Mouse (Mus musculus) c-Kit-positive CD71-positive TER-119-negative erythroid progenitor cells, embryonic 14.5 days (primary cell): ENCODE data around the gene Cdc14a.

ENCODE experiments used
- DNase-seq: peaks from one replicate; pipeline ENCODE4 v3.0.0-alpha.2; 2013; ENCODE audit warnings: low read depth

Cdc14a gene

DNA sequence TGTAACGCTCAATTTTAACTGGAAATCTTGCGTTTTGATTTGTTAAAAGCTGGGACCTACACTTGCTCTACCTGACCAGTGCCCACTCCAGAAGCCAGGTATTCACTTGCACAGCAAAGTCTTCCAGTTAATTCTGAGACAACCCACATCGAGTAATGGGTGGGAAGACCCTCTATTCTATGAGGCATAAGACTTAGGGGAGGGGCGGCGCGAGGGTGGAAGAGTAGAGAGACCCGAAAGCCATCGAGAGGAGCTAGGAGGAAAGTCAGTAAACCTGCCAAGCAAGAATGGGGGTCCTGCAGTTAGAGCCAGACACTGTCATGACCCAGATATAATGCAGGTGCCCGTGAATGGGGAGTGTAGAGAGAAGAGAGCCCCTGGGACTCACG lies 96.2 kb downstream of the Cdc14a start:
- DNase-seq: no peak

DNA sequence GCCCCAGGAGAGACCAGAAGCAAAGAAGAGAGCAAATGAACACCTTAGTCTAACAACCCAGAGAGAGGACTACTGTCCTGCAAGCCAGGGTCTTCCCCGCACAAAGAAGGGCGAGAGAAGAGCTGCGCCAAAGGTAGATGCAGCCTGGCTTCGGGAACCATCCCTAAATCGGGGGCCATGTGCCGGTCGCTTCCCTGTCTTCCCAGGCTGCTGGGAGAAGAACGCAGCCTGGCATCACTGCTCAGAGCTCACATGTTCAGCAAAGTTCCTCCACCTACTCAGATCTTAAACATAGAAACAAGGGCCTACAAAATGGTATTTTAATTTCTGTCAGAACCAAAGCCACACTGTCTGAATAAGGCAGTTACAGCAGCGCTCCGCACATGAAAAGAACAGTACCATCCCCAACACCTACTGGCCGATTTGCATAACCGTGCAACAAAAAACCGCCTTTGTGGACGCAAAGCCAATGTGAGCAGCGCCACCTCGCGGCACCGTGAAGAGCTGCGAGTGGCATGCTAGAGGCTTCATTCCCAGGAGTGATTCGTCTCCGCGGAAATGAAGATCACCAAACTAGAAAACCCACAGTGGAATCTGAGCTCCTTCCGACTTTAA lies 96.7 kb downstream of the Cdc14a start:
- DNase-seq: peak; percentile 67

- DNase-seq: no peak
Observed at GRCm38 (mm10) chr3:116325501-116325900, 98.3 kb downstream of the Cdc14a start.

GRCm38 (mm10) chr3:116319696-116320095 lies 104.1 kb downstream of the Cdc14a start:
- no peak for DNase-seq

DNA sequence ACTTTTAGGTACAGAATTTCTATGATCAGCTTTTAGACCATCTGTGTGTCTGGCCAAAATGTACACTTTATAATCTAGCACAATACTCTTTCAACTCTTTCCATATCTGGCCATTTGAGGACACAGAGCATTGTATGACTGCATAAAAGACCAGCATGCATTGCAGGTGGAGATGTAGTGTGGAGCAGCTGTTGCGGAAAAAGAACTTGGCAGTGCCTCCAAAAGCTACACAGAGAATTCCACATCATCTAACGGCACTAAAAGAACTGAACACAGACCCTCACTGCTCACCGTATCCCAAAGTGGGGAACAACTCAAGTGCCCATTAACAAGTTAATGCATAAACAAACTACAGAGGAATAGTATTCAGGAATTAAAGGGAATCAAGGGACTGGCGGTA lies 112.0 kb downstream of the Cdc14a start:
- no peak for DNase-seq

DNA sequence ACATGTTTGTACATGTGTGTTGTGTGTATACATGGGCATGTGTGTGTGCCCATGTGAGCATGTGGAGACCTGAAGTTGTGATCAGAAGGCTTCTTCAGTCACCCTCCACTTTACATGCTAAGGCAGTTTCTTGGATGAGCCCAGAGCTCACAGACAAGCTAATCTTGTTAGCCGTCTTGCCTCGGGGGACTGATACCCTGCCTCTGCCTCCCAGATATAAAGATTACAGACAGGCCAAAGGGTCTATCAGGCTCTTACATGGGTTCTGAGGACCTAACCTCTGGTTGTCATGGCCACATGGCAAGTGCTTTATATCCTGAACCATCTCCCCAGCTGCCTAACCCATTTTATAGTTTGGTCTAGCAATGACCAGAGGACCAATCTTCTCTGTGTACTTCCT lies 112.7 kb downstream of the Cdc14a start:
- no peak for DNase-seq

GRCm38 (mm10) chr3:116310672-116311071 lies 113.2 kb downstream of the Cdc14a start:
- DNase-seq: no peak

GRCm38 (mm10) chr3:116310033-116310432 lies 113.8 kb downstream of the Cdc14a start:
- no peak for DNase-seq

DNA sequence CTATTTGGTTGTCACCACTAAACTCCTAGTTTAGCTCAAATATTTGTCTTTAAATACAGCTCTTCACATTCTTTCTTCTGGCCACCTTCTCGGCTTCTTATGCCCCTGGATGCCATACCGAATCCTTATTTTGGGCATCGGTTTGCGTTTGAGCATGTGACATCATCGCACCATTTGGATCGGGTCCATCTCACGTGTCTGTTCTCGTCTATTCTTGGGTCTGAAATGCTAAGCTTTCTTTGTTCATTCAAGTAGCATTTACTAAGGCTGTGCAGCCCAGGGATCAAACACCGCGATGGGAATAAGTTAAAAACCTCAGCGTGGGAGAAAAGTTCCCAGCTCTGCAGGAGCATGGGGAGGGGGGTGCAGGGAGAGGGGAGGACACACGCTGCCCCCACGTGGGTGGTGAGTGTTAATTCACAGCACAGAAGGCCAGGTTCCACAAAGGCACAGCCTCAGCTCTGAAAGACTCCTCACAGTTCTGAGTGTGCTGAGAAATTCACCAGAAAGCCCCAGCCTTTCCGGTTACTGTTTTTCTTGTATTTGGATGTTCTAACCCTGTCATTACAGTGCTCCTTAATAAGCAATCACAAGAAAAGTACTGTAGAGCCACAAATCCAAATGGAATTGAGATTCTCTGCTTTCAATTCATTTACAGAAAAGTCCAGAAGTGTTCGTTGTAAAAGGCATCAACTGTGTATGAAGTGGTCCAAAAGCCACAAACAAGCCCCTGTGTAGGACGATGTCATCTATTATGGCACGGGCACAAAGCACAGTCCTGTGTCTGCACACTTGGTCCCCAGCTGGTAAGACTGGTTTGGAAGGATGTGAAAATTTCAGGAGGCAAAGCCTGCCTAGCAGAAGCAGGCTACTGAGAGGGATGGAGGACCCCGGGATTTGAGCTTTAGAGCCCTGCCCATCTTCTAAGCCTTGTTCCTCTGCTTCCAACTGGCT lies 118.8 kb downstream of the Cdc14a start:
- DNase-seq: no peak

- DNase-seq: no peak
Observed at GRCm38 (mm10) chr3:116302581-116302980, 121.3 kb downstream of the Cdc14a start.

GRCm38 (mm10) chr3:116301754-116302153 lies 122.1 kb downstream of the Cdc14a start:
- DNase-seq: no peak

GRCm38 (mm10) chr3:116298727-116299126 lies 125.1 kb downstream of the Cdc14a start:
- no peak for DNase-seq

- DNase-seq: no peak
Observed at GRCm38 (mm10) chr3:116298003-116298402, 125.8 kb downstream of the Cdc14a start.

GRCm38 (mm10) chr3:116297170-116297569 lies 126.7 kb downstream of the Cdc14a start:
- DNase-seq: no peak

- DNase-seq: no peak
Observed at GRCm38 (mm10) chr3:116290041-116290815, 133.6 kb downstream of the Cdc14a start.

GRCm38 (mm10) chr3:116288833-116289232 lies 135.0 kb downstream of the Cdc14a start:
- DNase-seq: no peak

DNA sequence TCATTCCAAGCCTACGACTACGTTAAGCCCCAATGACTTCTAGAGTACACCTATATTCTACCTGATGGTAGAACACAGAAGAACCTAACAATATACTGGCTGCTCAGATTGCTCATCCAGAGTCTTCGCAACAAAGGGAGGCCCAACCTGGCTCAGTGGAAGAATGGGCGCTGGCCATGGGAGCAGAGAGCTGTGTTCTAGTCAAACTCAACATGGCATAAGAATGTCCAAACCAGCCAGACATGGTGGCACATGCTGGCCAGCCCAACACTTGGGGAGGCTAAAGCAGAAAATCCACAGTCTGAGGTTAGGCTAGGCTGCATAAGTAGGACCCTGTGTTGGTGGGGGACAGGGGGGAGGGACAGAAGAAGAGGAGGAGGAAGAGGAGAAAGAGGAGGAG lies 139.1 kb downstream of the Cdc14a start:
- no peak for DNase-seq

GRCm38 (mm10) chr3:116283996-116284395 lies 139.8 kb downstream of the Cdc14a start:
- DNase-seq: no peak

- DNase-seq: no peak
Observed at GRCm38 (mm10) chr3:116281663-116282062, 142.2 kb downstream of the Cdc14a start.

DNA sequence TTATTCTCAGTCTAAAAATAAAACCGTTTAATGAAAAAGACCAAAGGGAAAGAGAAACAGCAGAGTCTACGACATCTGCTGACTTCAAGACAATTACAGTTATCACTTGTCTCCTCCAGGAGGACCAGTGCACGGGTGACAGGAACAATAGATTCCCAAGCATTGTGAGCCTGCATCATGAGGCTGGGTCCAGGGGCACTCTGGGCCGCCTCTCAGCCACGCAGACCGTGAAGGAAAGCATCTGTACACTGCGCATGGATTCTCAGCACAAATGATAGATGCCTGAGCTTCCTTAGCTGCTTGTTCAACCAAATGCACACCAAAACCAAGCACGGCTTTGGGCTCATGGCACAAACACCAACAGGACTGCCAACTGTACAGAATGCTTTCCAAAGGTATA lies 146.7 kb downstream of the Cdc14a start:
- DNase-seq: no peak

DNA sequence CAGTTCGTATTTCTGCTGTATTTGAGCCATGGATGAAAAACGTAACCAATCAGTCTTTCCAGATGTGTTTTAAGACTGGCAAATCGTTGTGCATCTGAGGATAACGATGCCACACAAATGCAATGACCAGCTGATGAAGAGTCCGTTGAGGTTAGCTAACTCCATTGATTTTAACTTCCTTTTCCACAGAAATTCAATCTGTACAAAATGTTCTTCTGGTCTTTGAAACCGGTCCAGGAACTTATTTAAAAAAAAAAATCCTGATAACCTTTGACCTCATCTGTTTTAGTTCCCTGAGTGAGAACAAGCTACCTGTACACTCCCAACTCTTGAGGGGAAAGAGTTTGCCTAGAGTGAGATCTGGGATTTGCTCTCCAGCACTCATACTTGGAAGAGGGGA lies 152.2 kb downstream of the Cdc14a start:
- no peak for DNase-seq

- DNase-seq: no peak
Observed at GRCm38 (mm10) chr3:116267036-116267654, 156.7 kb downstream of the Cdc14a start.
